Mouse (Mus musculus) layer of hippocampus, adult 8-10 months (tissue): ENCODE data around the gene Zfp300. TPM values are rescaled to one million over a fixed set of nuclear protein-coding genes. Genes with fewer than 3 reads are reported as not detected.

Source experiments
- DNase-seq, 2 experiments: peaks; one replicate each; pipeline ENCODE4 v3.0.0; 2022; ENCODE audit warnings: low spot score in 2 of 2
- total RNA-seq, 4 experiments: library from RNA; stranded (reverse); gene quantifications; 2 replicates each; pipeline ENCODE4 v1.2.4; 2022

Gene Zfp300
- total RNA-seq, result 1 to 10 TPM; 2.2 to 3.9 (median 3.0) TPM

- DNase-seq, result peak; percentile 56 to 62
Observed at GRCm38 (mm10) chrX:21088983-21089866, at the start of gene Zfp300. Zfp300 (minus strand) TSS chrX:21089527.

GRCm38 (mm10) chrX:21115520-21115919 is 26.2 kb upstream of the Zfp300 start, which contains the start of gene Ssxa1:
Ssxa1 (plus strand) TSS chrX:21115820.
- no peak for DNase-seq

GRCm38 (mm10) chrX:21089867-21090239 is 526 bp upstream of the Zfp300 start:
- DNase-seq, result no peak

- DNase-seq, result no peak
Observed at GRCm38 (mm10) chrX:21088645-21088982, 713 bp downstream of the Zfp300 start.

GRCm38 (mm10) chrX:21068106-21068505 is 21.2 kb downstream of the Zfp300 start, which contains the start of gene Spaca5:
Spaca5 (plus strand) TSS chrX:21068406.
- no peak for DNase-seq

GRCm38 (mm10) chrX:21062544-21062890 is 26.8 kb downstream of the Zfp300 start:
- no peak for DNase-seq

- peak; percentile 75 for DNase-seq
Observed at GRCm38 (mm10) chrX:21061866-21062543, 27.3 kb downstream of the Zfp300 start, which contains the start of gene Zfp182. Zfp182 (minus strand) TSS chrX:21062316.

- DNase-seq, result no peak
Observed at GRCm38 (mm10) chrX:21061460-21061859, 27.9 kb downstream of the Zfp300 start.

Other genes starting within 250 kb of the Zfp300 start
- gene Timp1, start 219.4 kb downstream of the Zfp300 start, total RNA-seq, result 1 to 10 TPM in 2 of 4 experiments, under 1 TPM in 1, not detected in 1; 0.55 to 3.2 (median 1.7) TPM
- 100 to 1,000 TPM; 376 to 409 (median 395) TPM for gene Syn1, start 168.5 kb downstream of the Zfp300 start, total RNA-seq
- 10 to 100 TPM; 12.9 to 22.7 (median 15.9) TPM for gene Cfp, start 158.0 kb downstream of the Zfp300 start, total RNA-seq
- 10 to 100 TPM; 55.2 to 76.3 (median 66.7) TPM for gene Elk1, start 138.9 kb downstream of the Zfp300 start, total RNA-seq
- gene Uxt, start 127.5 kb downstream of the Zfp300 start, total RNA-seq, result 10 to 100 TPM; 12.5 to 16.5 (median 13.1) TPM
- gene Zfp182, start 27.2 kb downstream of the Zfp300 start, total RNA-seq, result 10 to 100 TPM in 3 of 4 experiments, 1 to 10 TPM in 1; 9.9 to 13.9 (median 12.3) TPM
- not detected for gene Spaca5, start 21.1 kb downstream of the Zfp300 start, total RNA-seq
- gene Ssxa1, start 26.3 kb upstream of the Zfp300 start, total RNA-seq, result not detected
- not detected for gene Gm21876, start 86.1 kb upstream of the Zfp300 start, total RNA-seq